Mouse (Mus musculus) thymus, postnatal 10 days (tissue): ENCODE results near the gene Slc22a7.
A peak's percentile ranks its signal among the peaks of the same experiment; 100 is the strongest.

Source experiments
- DNase-seq, 2 experiments: peaks; one replicate each; pipeline ENCODE4 v3.0.0; 2021; ENCODE audit warnings: low spot score in 2 of 2

Slc22a7 gene

DNA sequence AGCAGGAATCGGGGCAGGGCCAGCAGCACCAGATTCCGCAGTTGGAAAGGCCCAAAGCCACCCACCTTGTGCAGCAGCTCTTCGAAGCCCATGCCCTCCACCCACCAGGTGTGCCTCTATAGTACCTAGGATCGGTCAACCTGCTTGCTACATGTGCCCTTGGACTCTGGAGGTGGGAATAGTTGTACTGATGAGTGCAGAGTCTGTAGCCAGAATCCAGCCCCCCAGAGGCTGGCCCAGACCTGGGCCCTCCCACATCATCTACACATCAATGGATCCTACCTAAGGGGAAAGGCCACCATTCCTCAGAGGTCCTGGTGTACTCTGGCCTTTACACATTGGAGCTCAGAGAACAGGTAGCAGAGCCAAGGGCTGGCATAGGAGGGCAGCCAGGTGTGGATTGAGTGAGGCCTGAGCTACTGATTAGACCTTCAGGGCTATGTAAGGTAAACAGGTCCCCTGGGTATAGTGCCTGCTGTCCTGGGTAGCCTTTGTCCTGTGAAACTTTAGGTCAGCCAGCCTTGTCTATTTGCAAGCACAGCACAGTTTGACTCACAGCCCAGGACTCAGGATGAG, at the start of gene Slc22a7:
Gene Slc22a7 (minus strand): TSS at position 160 of the 576 bp plus-strand sequence.
- DNase-seq, result no peak

DNA sequence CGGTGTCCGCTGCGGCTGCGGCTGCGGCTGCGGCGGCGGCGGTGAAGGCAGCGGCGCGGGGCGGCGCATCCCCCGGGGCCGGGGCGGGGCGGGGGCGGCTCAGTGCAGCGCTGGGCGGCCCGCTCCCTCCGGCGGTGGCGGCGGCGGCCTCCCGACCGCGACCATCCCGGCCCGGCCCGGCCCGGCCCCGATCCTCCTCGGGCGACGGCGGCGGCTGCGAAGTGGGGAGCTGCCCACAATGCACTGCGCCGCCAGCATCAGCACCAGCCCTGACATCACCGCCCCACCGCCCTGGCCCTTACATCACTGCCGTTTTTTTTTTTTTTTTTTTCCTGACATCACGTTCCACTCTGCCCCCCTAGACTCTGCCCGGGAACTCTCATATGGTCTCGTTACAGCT, 49.2 kb upstream of the Slc22a7 start, which contains the start of gene Ttbk1:
Gene Ttbk1 (minus strand): TSS at position 245 of the 400 bp plus-strand sequence.
- no peak for DNase-seq

DNA sequence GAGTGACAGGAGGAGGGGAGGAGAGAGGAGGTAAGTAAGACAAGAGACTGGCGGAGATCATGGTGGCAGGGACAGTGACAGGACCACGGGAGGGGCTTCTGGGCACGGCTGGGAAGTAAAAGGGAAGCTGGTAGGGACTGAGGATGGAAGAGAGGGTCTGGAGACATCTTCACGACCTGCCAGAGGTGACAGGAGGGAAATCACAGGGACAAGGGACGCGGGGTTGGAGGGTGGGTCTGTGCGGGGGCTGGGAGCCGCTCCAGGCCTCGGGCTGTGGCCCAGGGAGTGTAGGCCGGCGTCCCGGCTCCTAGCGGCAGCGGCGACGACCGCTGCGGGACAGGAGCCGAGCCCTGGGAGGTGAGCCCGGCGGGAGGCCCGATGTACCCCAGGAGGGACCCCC, 48.7 kb upstream of the Slc22a7 start:
- no peak for DNase-seq

DNA sequence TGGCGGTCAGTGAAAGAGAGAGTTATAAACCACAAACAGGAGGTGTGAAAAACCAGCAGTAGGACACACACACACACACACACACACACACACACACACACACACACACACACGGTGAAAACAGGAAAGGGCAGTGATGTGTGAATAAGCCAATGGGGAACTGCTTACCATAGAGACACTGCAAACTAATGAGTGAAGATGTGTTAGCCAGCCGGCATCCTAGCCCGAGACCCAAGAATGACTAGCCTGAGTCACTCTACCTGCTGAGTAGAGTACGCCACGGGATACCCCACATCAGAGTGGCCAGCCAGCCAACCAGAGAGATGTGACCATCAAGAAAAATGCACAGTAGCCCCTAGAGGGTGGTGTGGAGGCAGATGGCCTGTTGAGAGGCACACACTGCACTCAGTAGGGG, 46.2 kb upstream of the Slc22a7 start:
- DNase-seq, result no peak

DNA sequence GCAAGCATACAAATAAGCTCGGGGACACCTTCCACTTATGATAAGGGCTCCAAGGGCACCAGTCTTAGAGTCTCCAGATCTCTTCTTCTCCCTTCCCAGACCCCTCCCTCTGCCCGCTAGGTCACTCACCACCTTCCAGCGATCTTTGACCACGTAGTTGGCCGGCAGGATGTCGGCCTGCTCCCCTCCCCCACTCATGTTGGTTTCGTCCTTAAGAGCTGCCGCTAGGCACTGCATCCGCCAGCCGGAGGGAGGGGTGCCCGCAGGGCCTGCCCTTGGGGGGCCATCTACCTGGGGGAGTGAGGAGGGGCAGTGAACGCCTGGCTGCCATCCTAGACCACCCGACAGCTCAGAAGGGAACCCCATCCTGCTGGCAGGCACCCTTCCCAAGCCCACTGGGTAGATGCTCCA, 45.8 kb upstream of the Slc22a7 start:
- no peak for DNase-seq

DNA sequence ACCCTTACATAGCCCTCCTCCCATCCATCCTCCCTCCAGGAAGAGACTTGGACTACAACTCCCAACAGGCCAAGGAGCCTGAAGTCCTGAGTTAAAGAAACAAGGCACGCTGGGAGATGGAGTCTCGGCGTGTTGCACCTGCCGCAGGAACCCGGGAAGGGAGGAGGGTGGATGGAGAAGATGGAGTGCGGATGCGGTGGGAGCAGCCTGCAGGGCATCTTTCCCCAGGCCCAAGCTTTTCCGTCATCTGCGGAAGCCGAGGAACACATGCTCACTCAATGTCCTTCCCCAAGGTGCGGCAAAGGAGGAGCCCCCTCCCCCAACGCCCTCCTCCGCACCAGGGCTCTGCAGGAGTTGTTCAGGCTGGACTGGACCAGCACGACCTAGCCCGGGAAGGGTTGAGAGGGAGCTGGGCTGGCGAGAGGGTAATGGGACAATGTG, 45.3 kb upstream of the Slc22a7 start:
- no peak for DNase-seq

DNA sequence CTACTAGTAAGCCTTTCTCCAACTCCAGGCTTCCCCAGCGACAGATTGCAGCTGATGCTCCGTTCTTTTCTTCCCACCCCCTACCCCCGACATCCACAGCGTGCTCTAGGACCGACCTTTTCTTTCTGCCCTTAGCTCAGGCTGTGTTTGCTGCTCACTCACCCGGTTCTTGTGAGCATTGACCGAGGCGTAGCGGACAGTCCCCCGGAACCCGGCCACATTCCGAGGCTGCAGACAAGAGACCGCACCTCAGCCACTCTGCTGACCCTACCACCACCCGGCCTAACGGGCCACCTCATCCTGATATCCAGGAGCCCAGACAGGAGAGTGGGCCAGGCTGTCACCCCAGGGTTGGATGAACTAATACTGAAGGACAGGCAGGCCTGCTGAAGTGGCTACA, 39.0 kb upstream of the Slc22a7 start:
- DNase-seq, result no peak

DNA sequence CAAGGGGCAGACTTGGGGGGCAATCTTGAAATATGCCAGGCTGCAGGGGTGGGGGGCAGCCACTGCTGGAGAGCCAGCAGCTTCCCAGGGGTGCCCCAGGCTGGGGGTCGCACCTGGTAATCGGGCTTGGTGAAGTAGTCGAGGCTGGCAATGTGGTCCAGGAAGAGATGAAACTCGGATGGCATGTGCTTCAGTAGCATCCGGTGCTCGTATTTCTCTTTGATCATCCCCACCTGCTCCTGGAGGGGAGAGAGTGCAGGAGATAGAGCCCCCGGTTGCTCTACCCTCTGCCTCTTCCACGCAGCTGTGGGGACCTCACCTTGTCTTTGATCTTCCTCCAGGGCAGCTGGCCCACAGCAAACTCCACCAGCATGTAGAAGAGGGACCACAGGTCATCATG, 38.3 kb upstream of the Slc22a7 start:
- DNase-seq, result peak; percentile 54 to 69

DNA sequence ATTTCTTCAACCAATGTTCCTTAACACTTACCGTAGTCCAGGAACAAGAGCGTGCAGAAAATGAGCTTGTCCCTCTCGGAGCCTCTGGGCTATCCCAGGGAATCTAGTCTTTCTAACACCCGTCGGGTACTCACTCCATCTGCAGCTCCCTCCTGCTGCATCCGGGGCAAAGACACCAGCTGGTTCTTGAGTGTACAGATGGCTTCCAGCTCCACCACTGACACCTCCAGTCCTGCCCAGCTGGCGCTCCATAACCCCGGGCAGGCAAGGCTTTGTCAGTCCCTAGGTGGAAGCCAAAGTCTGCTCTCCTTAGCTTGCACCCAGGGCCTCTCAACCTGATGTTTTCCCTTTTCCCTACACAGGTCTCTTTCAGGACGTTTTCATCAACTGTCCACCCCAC, 29.6 kb upstream of the Slc22a7 start:
- no peak for DNase-seq

DNA sequence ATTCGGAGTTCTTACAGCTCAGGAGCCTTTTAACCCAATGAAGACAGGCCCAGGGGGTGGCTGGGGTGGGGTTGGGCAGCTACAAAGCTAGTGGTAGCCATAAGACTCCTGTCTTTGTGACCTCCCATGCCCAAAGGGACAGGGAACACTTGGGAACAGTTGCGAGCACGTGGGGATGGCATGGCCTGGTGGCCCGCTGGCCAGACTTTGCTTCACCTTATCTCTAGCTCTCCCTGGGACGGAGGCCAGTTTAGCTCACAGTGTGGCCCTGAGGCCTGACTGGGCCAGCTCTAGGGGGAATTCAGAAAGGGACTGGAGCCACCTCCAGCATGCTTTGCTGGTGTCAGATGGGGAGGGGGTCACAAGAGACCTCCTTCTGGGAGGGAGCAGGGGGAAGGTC, 24.0 kb upstream of the Slc22a7 start:
- DNase-seq, result no peak

DNA sequence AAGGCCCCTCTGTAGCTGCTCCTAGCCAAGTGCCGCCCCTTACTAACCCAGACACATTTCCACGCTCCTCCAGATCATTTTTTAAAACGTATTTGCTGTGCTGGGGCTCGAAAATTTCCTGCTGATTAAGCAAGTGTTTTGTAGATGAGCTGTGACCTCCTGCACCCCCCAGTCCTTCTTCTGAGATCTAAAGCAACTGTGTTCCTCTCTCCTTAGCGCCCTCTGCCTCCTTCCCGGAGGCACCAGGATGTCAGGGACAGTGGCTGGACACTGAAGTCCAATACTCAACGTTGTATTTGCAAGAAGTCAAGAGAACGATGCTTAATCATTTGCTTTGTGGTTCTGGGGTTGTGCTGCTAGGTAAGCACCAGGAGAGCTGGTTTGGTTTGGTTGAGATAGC, 23.1 kb upstream of the Slc22a7 start:
- DNase-seq, result no peak

DNA sequence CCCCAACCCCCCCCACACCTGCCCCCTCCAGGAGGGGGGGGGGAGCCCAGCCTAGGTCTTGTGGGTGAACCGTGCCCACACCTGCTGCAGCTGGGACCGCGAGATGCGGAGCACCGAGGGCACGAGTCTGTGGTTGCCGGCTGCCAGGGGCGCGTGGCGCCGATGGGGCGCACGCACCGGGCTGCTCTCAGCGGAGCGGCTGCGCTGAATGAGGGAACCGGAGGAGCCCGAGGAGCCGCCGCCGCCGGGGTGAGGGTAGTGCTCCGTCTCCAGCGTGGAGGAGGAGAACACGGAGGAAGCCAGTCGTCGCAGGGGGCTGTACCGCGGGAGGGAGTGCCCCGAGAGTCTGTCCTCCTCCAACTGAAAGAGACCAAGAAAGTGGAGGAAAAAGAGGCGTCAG, 22.4 kb upstream of the Slc22a7 start:
- peak; percentile 39 to 41 for DNase-seq

DNA sequence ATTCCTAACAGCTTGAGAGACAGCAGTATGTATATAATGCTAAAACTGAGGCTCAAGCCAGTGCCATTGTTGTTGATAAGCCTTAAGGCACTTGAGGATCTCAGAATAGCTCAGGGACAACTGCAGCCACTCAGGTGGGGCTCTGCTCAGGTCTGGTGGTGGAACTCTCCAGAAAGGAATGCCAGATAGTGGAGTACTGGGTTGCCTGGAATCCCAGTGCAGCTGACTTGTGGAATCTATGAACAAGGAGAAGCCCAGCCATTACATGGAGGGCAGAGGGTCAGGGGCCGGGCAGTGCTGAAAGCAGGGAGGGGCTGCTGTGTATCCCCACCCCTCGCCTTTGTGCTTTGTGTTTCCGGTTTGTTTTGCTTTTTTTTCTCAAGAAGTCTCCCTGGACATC, 20.2 kb upstream of the Slc22a7 start:
- no peak for DNase-seq

DNA sequence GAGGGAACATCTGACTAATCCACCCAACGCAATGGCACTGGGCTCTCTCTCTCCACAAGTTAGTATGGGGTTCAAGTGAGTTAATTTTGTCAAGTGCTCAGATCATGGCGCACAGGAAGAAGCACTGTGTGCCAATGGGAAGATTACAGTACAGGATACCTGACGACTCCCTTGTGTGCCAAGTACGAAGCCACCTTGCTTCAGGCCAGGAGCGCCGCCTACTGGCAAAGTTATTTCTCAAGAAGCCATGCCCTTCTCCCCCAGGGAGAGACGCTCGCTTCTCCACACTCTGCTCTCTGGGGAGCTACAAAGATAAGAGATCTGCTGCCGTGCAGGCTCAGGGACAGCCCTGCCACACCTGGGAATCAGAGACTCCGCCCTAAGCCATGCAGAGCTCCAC, 19.5 kb upstream of the Slc22a7 start:
- peak in 1 of 2 experiments; percentile 59 for DNase-seq

DNA sequence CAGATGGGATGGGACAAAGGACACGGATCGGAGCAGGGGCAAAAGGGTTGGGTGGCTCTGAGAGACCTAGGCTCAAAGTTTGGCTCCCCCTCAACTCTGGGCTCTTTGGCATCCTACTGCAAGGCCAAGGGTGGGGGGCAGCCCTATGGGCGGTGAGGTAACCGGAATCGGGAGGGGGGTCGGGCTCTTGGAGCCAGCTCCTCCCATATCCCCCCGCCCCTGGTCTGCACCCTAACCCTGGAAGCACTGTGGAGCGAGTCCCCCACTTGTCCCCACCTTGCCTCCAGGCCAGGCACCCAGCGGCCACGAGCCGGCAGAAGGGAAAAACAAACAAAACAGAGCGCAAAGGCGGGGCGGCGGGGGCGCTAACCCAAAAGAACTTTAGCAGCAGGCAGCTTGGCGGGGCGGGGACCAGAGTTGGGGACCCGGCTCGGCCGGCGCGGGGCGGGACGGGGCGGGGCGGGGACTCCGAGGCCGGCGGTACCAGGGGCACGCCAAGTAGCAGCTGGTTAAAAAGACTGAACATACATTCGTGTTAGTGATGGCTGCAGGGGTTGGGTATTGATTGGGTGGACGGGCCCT, 16.9 kb upstream of the Slc22a7 start:
- peak in 1 of 2 experiments; percentile 32 for DNase-seq

DNA sequence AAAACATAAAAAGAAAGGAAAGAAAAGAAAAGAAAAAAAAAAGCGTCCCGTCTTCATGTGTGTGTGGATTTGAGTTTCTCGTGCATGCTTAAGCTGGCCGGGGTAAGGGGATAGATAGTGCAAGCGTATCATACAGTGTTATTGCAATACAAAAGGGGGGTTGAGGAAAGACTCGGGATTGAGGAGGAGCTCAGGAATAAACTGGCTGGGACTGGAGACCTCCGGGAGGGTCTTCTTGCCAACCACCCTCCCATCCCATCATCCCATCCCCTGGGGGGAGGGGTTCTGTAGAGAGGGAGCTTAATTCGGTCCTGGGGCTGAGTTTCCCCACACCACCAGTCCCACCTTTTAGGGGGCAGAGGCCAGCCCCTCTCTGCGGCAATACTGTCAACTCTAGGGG, 16.3 kb upstream of the Slc22a7 start:
- DNase-seq, result no peak

DNA sequence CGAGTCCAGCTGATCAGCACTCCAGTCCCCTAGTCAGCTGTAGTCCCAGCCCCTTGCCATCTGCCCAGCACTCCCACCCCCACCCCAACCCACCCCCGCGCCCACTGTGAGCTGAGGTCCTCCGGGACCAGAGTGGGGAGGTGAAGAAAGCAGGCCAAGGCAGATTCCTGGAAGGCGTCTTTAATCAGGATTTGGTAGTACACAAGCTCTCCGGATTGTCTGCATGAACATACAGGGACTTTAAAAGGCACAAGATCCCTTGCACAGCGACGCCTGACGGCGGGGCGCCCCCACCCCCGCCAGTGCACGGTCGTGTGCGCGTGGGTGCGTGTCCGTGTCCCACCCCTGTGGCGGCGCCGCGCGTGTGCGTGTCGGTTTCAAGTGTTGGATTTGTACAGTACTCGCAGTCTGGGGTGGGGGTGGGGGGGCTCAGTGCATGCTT, 15.7 kb upstream of the Slc22a7 start:
- DNase-seq, result no peak

DNA sequence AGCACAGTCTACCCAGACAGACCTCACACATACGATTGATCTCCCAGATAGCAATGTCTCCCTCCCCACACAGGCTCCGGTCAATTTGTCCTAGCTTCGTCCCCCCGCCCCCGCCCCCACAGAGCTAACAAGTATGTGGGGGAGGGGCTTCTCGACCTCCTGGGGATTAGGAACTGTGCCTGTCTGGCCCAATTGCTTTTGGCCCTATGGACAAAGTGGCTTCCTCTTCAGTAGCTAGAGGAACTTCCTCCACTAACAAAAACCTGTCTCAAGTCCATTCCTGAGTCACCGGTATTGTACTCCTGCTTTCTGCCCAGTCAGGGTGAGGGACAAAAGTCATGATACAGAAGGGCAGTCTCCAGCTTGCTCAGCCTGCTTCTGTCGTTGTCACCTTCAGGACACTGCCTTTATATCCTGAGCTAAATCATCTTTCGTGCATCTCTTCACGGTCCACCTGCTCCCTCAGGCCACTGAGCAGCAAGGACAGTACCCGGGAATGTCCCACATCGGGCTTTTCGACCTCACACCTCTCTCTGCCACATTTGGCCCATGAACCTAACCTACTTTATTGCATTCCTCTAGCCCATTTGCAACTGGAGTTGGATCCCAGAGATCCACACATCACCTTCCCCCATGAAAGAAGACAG, 15.2 kb upstream of the Slc22a7 start:
- no peak for DNase-seq

DNA sequence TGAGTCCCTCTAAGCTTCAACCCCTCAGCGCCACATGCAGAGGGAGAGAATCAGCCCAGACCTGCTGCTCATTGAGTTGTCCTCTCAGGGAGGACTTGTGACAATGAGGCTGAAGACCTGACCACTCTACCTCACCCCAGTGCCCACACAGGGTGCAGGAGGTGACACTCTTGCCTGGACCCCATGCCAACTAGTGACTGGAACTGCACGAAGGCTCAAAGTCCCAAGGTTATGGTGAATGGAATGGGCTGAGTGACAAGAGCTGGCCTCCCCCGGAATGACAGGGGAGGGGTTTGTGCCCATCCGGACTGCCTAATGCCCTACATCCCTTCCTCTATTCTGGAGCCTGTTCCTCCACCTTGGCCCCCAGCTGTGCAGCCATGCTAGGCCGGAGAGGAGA, 14.4 kb upstream of the Slc22a7 start:
- no peak for DNase-seq

DNA sequence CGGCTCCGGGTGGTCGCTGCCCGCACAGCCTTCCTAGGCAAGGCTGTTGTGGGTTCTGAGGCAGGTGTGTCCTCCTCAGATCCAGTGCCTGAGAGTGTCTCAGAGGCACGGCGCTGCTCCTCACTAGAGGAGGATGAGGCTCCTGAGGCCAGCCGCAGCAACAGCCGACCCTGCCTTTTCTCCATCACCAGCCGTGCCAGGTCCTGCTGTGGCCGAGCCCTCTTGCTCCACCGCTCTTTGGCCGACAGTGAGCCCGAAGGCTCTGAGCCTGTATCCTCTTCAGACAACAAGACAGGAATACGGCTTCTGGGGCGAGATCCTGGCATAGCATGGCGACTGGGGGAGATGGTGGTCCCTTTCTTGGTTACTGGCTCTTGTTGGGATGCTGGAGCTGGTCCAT, 8.0 kb upstream of the Slc22a7 start:
- DNase-seq, result no peak

DNA sequence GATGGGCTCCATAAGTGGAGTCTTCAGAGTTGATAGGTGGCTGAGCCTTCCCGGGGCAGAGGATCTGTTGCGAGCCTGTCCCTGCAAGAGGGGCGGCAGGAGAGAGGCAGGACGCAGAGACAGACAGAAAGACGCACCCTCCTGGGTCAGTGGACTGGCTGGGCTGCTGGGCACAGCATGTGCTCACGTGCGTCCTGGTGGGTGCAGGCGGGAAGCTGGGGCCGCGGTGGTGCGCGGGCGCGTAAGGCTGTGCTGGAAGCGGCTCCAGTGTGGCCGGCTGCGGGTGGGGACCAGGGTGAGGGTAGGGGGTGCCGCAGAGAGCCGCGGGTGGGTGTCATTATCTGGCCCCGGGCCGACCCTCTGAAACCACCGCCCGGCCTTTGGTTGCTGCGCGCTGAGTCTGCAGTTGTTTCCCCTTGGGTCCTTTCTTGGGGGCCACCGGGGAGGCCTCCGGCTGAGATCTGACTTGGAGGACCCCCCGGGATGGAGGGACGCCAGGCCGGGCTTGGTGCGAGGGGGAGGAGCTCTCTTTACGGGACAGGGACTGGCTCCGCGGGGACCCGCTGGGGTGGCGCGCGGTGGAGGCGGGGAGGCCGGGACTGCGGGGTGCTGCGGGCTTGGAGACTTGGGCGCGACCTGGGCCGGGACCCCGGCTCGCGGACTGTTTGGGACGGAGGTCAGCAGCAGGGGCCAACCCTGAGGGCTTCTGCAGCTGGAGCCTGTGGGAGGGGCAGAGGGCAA, 6.8 kb upstream of the Slc22a7 start:
- DNase-seq, result no peak

DNA sequence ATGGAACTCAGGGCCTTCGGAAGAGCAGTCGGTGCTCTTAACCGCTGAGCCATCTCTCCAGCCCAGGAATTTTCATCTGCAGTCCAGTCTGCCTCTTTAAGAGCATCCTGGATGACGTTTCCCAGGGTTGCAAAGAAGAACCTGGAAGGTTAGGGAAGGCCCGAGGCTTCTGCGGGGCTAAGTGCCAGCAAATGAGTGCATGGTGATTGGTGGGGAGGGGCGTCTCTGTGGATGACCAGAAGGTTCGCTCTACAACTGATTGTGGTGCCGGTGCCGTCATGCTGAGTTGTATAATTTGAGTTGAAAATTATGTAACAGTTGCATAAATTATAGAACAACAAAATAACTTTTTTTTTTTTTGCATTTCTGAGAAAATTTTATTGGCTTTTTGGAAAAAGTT, 919 bp upstream of the Slc22a7 start:
- DNase-seq, result no peak
